Mouse (Mus musculus) ES-Bruce4 (cell line): ENCODE measurements around the gene Rad18. TPM values are rescaled to one million over a fixed set of nuclear protein-coding genes. Genes with fewer than 3 reads are reported as not detected.

Experiments
- H3K27ac ChIP-seq: 2 replicates; pipeline ENCODE4 v1.5.1; 2012; ENCODE audit warnings: low read length, inconsistent platforms; ENCODE audit not compliant: insufficient read depth
- H3K27me3 ChIP-seq: 2 replicates; pipeline ENCODE4 v1.6.1; 2012; ENCODE audit warnings: mild to moderate bottlenecking, low read length, inconsistent platforms; ENCODE audit not compliant: control insufficient read depth, poor library complexity, insufficient read depth, severe bottlenecking
- H3K36me3 ChIP-seq: 2 replicates; pipeline ENCODE4 v1.6.1; 2012; ENCODE audit warnings: inconsistent platforms, mild to moderate bottlenecking, low read length, moderate library complexity; ENCODE audit not compliant: control insufficient read depth, poor library complexity, insufficient read depth, severe bottlenecking
- H3K4me1 ChIP-seq: one replicate; pipeline ENCODE4 v1.8.1; 2011; ENCODE audit warnings: low read length; ENCODE audit not compliant: control insufficient read depth, insufficient read depth
- H3K4me3 ChIP-seq: 2 replicates; pipeline ENCODE4 v1.5.1; 2011; ENCODE audit warnings: low read depth, mild to moderate bottlenecking, low read length
- H3K9ac ChIP-seq: 2 replicates; pipeline ENCODE4 v1.6.1; 2012; ENCODE audit warnings: low read depth, mild to moderate bottlenecking, inconsistent platforms; ENCODE audit not compliant: poor library complexity, severe bottlenecking
- H3K9me3 ChIP-seq: replicated peaks from 2 replicates; pipeline ENCODE4 v1.6.1; 2012; ENCODE audit warnings: mild to moderate bottlenecking, low read length, inconsistent platforms; ENCODE audit not compliant: control insufficient read depth, poor library complexity, insufficient read depth, severe bottlenecking
- CTCF ChIP-seq: IDR thresholded peaks from one replicate; pipeline ENCODE4 v1.8.1; 2011; ENCODE audit warnings: low read depth, low read length
- EP300 ChIP-seq: IDR thresholded peaks from 2 replicates; pipeline ENCODE4 v1.6.1; 2011; ENCODE audit warnings: low read depth, low read length; ENCODE audit not compliant: insufficient read depth
- POLR2A ChIP-seq: IDR thresholded peaks from one replicate; pipeline ENCODE4 v1.8.1; 2011; ENCODE audit warnings: low read length; ENCODE audit not compliant: insufficient read depth
- polyA plus RNA-seq: library from polyadenylated mRNA; stranded (reverse); fragments of >200 nt; gene quantifications from 2 replicates; pipeline ENCODE4 v1.2.4, GENCODE M21; 2011; ENCODE audit warnings: low read depth; ENCODE audit not compliant: missing spikeins, insufficient read depth, insufficient read length

The Rad18 gene
- 54.5 and 58.3 TPM in 2 replicates for polyA plus RNA-seq

GRCm38 (mm10) chr6:112696056-112696950 is at the start of gene Rad18:
TSS of gene Rad18 (minus strand) at chr6:112696686.
- TF ChIP-seq POLR2A (peak; percentile 49), CTCF (no peak), EP300 (no peak)
- H3K9ac ChIP-seq, result peak within 1 kb of the TSS; percentile 65
- H3K9me3 ChIP-seq, result no peaks in the 10 kb centered on the region
- no peaks in the 10 kb centered on the region for H3K27me3 ChIP-seq
- peak within 1 kb of the TSS; percentile 95 for H3K4me3 ChIP-seq
- H3K27ac ChIP-seq, result no peak within 1 kb of the TSS
- peaks cover 10% of the 10 kb centered on the region; the same call in 1 of the 2 replicates for H3K36me3 ChIP-seq
- peaks cover 1% of the 10 kb centered on the region for H3K4me1 ChIP-seq

GRCm38 (mm10) chr6:112742297-112742696 is 45.8 kb upstream of the Rad18 start:
- no peak overlapping the region for H3K27ac ChIP-seq
- no peaks in the 10 kb centered on the region for H3K36me3 ChIP-seq
- no peaks in the 10 kb centered on the region for H3K9me3 ChIP-seq
- TF ChIP-seq POLR2A, result no peak
- no peak for TF ChIP-seq EP300
- no peak for TF ChIP-seq CTCF
- H3K4me3 ChIP-seq, result no peak overlapping the region
- no peak overlapping the region for H3K9ac ChIP-seq
- no peaks in the 10 kb centered on the region for H3K27me3 ChIP-seq
- H3K4me1 ChIP-seq, result no peaks in the 10 kb centered on the region

DNA sequence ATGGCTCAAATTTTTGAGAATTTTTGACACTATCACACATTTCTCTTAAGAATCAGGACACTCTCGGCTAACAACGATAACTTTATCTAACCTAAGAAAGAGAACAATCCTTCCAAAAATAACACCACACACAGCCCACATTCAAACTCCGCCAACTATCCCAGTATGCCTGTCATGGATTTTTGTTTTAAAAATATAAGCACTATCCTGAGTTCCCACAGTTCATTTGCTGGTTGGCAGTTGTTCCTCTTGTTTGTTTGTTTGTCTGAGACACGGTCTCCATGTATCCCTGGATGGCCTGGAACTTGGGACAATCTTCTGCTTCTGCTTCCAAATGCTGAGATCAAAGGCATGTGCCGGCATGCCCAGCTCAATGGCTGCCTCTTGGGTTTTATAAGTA is 45.3 kb upstream of the Rad18 start:
- TF ChIP-seq POLR2A (no peak), CTCF (no peak), EP300 (no peak)
- Histone ChIP-seq H3K36me3 (no peaks in the 10 kb centered on the region), H3K27me3 (no peaks in the 10 kb centered on the region), H3K4me1 (no peaks in the 10 kb centered on the region), H3K9ac (no peak overlapping the region), H3K9me3 (no peaks in the 10 kb centered on the region), H3K4me3 (no peak overlapping the region), H3K27ac (no peak overlapping the region)

GRCm38 (mm10) chr6:112739635-112740034 is 43.1 kb upstream of the Rad18 start:
- H3K27me3 ChIP-seq, result no peaks in the 10 kb centered on the region
- H3K36me3 ChIP-seq, result no peaks in the 10 kb centered on the region
- H3K27ac ChIP-seq, result no peak overlapping the region
- no peak overlapping the region for H3K9ac ChIP-seq
- H3K4me3 ChIP-seq, result no peak overlapping the region
- no peaks in the 10 kb centered on the region for H3K9me3 ChIP-seq
- TF ChIP-seq EP300 (no peak), POLR2A (no peak), CTCF (no peak)
- no peaks in the 10 kb centered on the region for H3K4me1 ChIP-seq

DNA sequence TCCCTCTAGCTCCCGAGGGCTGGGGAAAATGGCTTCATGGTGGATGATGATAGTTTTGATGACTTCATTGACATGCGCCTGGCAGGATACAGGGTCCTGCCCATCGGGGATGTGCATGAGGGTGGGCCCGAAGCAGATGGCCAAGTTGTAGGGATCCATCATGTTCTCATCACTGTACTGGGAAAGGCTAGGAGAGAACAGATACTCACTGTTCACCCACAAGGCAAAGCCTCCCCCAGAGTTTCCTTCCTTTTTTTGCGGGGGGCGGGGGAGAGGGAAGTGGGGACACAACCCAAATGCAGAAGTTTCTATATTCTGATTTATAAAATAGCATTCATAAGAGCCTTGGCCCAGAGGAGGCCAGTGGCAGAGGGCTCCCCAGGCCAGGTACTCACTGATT is 42.4 kb upstream of the Rad18 start:
- Histone ChIP-seq H3K4me1 (no peaks in the 10 kb centered on the region), H3K4me3 (no peak overlapping the region), H3K36me3 (no peaks in the 10 kb centered on the region), H3K27me3 (no peaks in the 10 kb centered on the region), H3K9me3 (no peaks in the 10 kb centered on the region), H3K27ac (no peak overlapping the region), H3K9ac (no peak overlapping the region)
- TF ChIP-seq CTCF (no peak), POLR2A (no peak), EP300 (no peak)

DNA sequence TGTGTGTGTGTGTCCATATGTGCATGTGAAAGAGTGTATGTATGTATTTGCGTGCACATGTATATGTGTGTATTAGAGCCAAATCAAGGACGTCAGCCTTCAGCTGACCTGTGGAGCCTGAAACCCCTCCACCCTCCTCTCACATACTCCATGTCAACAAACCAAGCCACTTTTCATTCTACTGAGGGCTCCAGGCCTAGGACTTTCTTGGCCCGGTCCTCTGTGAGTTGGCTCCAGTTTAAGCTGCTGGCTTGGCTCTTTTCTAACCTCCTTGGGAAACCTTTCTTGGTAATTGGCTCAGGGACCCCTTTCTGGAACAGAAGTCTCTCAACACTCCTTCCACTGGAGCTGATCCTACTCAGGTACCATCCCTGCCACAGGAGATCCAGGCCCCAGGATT is 40.0 kb upstream of the Rad18 start:
- H3K27me3 ChIP-seq, result no peaks in the 10 kb centered on the region
- no peaks in the 10 kb centered on the region for H3K9me3 ChIP-seq
- H3K4me1 ChIP-seq, result no peaks in the 10 kb centered on the region
- H3K9ac ChIP-seq, result no peak overlapping the region
- H3K36me3 ChIP-seq, result no peaks in the 10 kb centered on the region
- H3K27ac ChIP-seq, result no peak overlapping the region
- TF ChIP-seq POLR2A (no peak), CTCF (no peak), EP300 (no peak)
- no peak overlapping the region for H3K4me3 ChIP-seq
